Mouse (Mus musculus): ENCODE results near the gene Chpt1. TPM values are rescaled to one million over a fixed set of nuclear protein-coding genes. Genes with fewer than 3 reads are reported as not detected.
"Not testable (repeated sequence)": the region's sequence is repeated elsewhere in the genome, so short reads cannot be mapped to it uniquely, and the experiment has no call there.

Chpt1 gene
- 23.7 and 25.0 TPM in 2 replicates for polyA plus RNA-seq (2016; fragmentation: Nextera tagmentation; extraction: Ambion mirVana)

GRCm38 (mm10) chr10:88503421-88504314, at the start of gene Chpt1:
Chpt1 (minus strand) TSS chr10:88504073.
- Histone ChIP-seq H3K4me2 (replicated peaks) (peak within 1 kb of the TSS; percentile 82), H3K27ac (peak within 1 kb of the TSS; percentile 78), H3K4me3 (peak within 1 kb of the TSS; percentile 68), H3K9ac (peak within 1 kb of the TSS; percentile 80), H3K4me1 (peaks cover 12% of the 10 kb centered on the region), H3K9me3 (replicated peaks) (no peaks in the 10 kb centered on the region), H3K27me3 (no peaks in the 10 kb centered on the region), H3K36me3 (no peaks in the 10 kb centered on the region)
- under 1% methylated on average over 67 of the region's 80 CpGs for WGBS
- peak; percentile 97 for ATAC-seq (ENCODE audit: low FRiP score)

- 87% methylated on average over 2 of the region's 2 CpGs for WGBS
- Histone ChIP-seq H3K36me3 (0 out of 2 replicates have a peak, but pooled peaks cover 5% of the 10 kb centered on the region), H3K4me2 (replicated peaks) (no peak overlapping the region), H3K4me1 (no peaks in the 10 kb centered on the region), H3K27me3 (no peaks in the 10 kb centered on the region), H3K9me3 (replicated peaks) (no peaks in the 10 kb centered on the region), H3K4me3 (no peak overlapping the region), H3K27ac (no peak overlapping the region), H3K9ac (no peak overlapping the region)
- ATAC-seq (ENCODE audit: low FRiP score): no peak
These were observed 48.9 kb upstream of the Chpt1 start for GRCm38 (mm10) chr10:88552738-88553137.

GRCm38 (mm10) chr10:88550225-88550624, 46.4 kb upstream of the Chpt1 start:
- WGBS: 92% methylated on average over 3 of the region's 3 CpGs
- Histone ChIP-seq H3K27me3 (no peaks in the 10 kb centered on the region), H3K4me2 (replicated peaks) (no peak overlapping the region), H3K9ac (no peak overlapping the region), H3K9me3 (replicated peaks) (no peaks in the 10 kb centered on the region), H3K27ac (no peak overlapping the region), H3K36me3 (0 out of 2 replicates have a peak, but pooled peaks cover 5% of the 10 kb centered on the region), H3K4me1 (no peaks in the 10 kb centered on the region), H3K4me3 (no peak overlapping the region)
- ATAC-seq (ENCODE audit: low FRiP score): no peak

- no peak overlapping the region for H3K27ac ChIP-seq
- 62% methylated on average over 2 of the region's 2 CpGs for WGBS
- no peak for ATAC-seq (ENCODE audit: low FRiP score)
- no peak overlapping the region for H3K9ac ChIP-seq
- no peaks in the 10 kb centered on the region for H3K9me3 ChIP-seq (replicated peaks)
- H3K4me2 ChIP-seq (replicated peaks): no peak overlapping the region
- 0 out of 2 replicates have a peak, but pooled peaks cover 8% of the 10 kb centered on the region for H3K36me3 ChIP-seq
- H3K27me3 ChIP-seq: no peaks in the 10 kb centered on the region
- no peaks in the 10 kb centered on the region for H3K4me1 ChIP-seq
- no peak overlapping the region for H3K4me3 ChIP-seq
These were observed 43.8 kb upstream of the Chpt1 start for GRCm38 (mm10) chr10:88547635-88548034.

- H3K27ac ChIP-seq: no peak overlapping the region
- no peak for ATAC-seq (ENCODE audit: low FRiP score)
- H3K9ac ChIP-seq: no peak overlapping the region
- no peaks in the 10 kb centered on the region for H3K9me3 ChIP-seq (replicated peaks)
- WGBS: 77% methylated on average over 5 of the region's 5 CpGs
- H3K36me3 ChIP-seq: no peaks in the 10 kb centered on the region
- H3K27me3 ChIP-seq: no peaks in the 10 kb centered on the region
- no peak overlapping the region for H3K4me2 ChIP-seq (replicated peaks)
- no peak overlapping the region for H3K4me3 ChIP-seq
- H3K4me1 ChIP-seq: no peaks in the 10 kb centered on the region
These were observed 26.8 kb upstream of the Chpt1 start for GRCm38 (mm10) chr10:88530631-88531030.

- Histone ChIP-seq H3K9ac (no peak overlapping the region), H3K4me3 (no peak overlapping the region), H3K4me2 (replicated peaks) (no peak overlapping the region), H3K4me1 (no peaks in the 10 kb centered on the region), H3K9me3 (replicated peaks) (no peaks in the 10 kb centered on the region), H3K36me3 (no peaks in the 10 kb centered on the region), H3K27me3 (no peaks in the 10 kb centered on the region), H3K27ac (no peak overlapping the region)
- whole genome bisulfite sequencing: 88% methylated on average over 2 of the region's 2 CpGs
- ATAC-seq (ENCODE audit: low FRiP score): no peak
These were observed 20.1 kb upstream of the Chpt1 start for GRCm38 (mm10) chr10:88524016-88524415.

GRCm38 (mm10) chr10:88523212-88523611, 19.3 kb upstream of the Chpt1 start:
- no peak overlapping the region for H3K4me3 ChIP-seq
- 71% methylated on average over 1 of the region's 1 CpGs for WGBS
- H3K27ac ChIP-seq: no peak overlapping the region
- H3K36me3 ChIP-seq: no peaks in the 10 kb centered on the region
- no peak overlapping the region for H3K4me2 ChIP-seq (replicated peaks)
- no peak overlapping the region for H3K9ac ChIP-seq
- H3K9me3 ChIP-seq (replicated peaks): no peaks in the 10 kb centered on the region
- ATAC-seq (ENCODE audit: low FRiP score): no peak
- no peaks in the 10 kb centered on the region for H3K4me1 ChIP-seq
- no peaks in the 10 kb centered on the region for H3K27me3 ChIP-seq

GRCm38 (mm10) chr10:88522795-88523194, 18.9 kb upstream of the Chpt1 start:
- no peak overlapping the region for H3K4me3 ChIP-seq
- H3K27ac ChIP-seq: no peak overlapping the region
- no peaks in the 10 kb centered on the region for H3K9me3 ChIP-seq (replicated peaks)
- H3K27me3 ChIP-seq: no peaks in the 10 kb centered on the region
- no peaks in the 10 kb centered on the region for H3K4me1 ChIP-seq
- WGBS: 91% methylated on average over 8 of the region's 8 CpGs
- no peak overlapping the region for H3K4me2 ChIP-seq (replicated peaks)
- ATAC-seq (ENCODE audit: low FRiP score): no peak
- H3K36me3 ChIP-seq: no peaks in the 10 kb centered on the region
- no peak overlapping the region for H3K9ac ChIP-seq

- not testable (repeated sequence) for ATAC-seq (ENCODE audit: low FRiP score)
These were observed 11.2 kb upstream of the Chpt1 start for GRCm38 (mm10) chr10:88515049-88515448.

GRCm38 (mm10) chr10:88514495-88514894, 10.6 kb upstream of the Chpt1 start:
- WGBS: 68% methylated on average over 2 of the region's 2 CpGs

More at GRCm38 (mm10) chr10:88515049-88515448, 11.2 kb upstream of the Chpt1 start:
- H3K4me2 ChIP-seq (replicated peaks); H3K27me3 ChIP-seq; H3K27ac ChIP-seq; H3K4me1 ChIP-seq; H3K36me3 ChIP-seq; H3K4me3 ChIP-seq; H3K9me3 ChIP-seq (replicated peaks); H3K9ac ChIP-seq: not testable (repeated sequence)
- WGBS: 89% methylated on average over 7 of the region's 7 CpGs

GRCm38 (mm10) chr10:88513574-88514135, 9.8 kb upstream of the Chpt1 start:
- H3K4me3 ChIP-seq: no peak overlapping the region
- H3K27ac ChIP-seq: no peak overlapping the region
- H3K36me3 ChIP-seq: no peaks in the 10 kb centered on the region
- H3K4me1 ChIP-seq: no peaks in the 10 kb centered on the region
- no peaks in the 10 kb centered on the region for H3K9me3 ChIP-seq (replicated peaks)
- H3K9ac ChIP-seq: no peak overlapping the region
- no peak overlapping the region for H3K4me2 ChIP-seq (replicated peaks)
- H3K27me3 ChIP-seq: no peaks in the 10 kb centered on the region
- ATAC-seq (ENCODE audit: low FRiP score): no peak
- WGBS: 76% methylated on average over 8 of the region's 8 CpGs

More at GRCm38 (mm10) chr10:88514495-88514894, 10.6 kb upstream of the Chpt1 start:
- ATAC-seq (ENCODE audit: low FRiP score): no peak
- H3K9me3 ChIP-seq (replicated peaks): no peaks in the 10 kb centered on the region
- H3K4me3 ChIP-seq: no peak overlapping the region
- no peak overlapping the region for H3K4me2 ChIP-seq (replicated peaks)
- H3K36me3 ChIP-seq: no peaks in the 10 kb centered on the region
- H3K9ac ChIP-seq: no peak overlapping the region
- H3K4me1 ChIP-seq: no peaks in the 10 kb centered on the region
- H3K27ac ChIP-seq: no peak overlapping the region
- H3K27me3 ChIP-seq: no peaks in the 10 kb centered on the region

- WGBS: 93% methylated on average over 9 of the region's 9 CpGs
- no peak for ATAC-seq (ENCODE audit: low FRiP score)
These were observed 7.5 kb upstream of the Chpt1 start for GRCm38 (mm10) chr10:88511355-88511754.

More at GRCm38 (mm10) chr10:88511355-88511754, 7.5 kb upstream of the Chpt1 start:
- Histone ChIP-seq H3K4me3 (no peak overlapping the region), H3K4me1 (no peaks in the 10 kb centered on the region), H3K27ac (no peak overlapping the region), H3K36me3 (no peaks in the 10 kb centered on the region), H3K9ac (no peak overlapping the region), H3K4me2 (replicated peaks) (no peak overlapping the region), H3K27me3 (no peaks in the 10 kb centered on the region), H3K9me3 (replicated peaks) (no peaks in the 10 kb centered on the region)
